Mouse (Mus musculus): ENCODE data around the gene Sspn. TPM values are rescaled to one million over a fixed set of nuclear protein-coding genes. Genes with fewer than 3 reads are reported as not detected.

Sspn gene
- 6.7 and 7.9 TPM in 2 replicates for polyA plus RNA-seq (2015; fragmentation: Nextera tagmentation; extraction: Ambion mirVana)

GRCm38 (mm10) chr6:145931341-145931740, at the start of gene Sspn:
Gene Sspn (plus strand): TSS chr6:145931641.

Other genes starting within 250 kb of the Sspn start
- gene Rassf8, start 184.9 kb upstream of the Sspn start, polyA plus RNA-seq (2015; fragmentation: Nextera tagmentation; extraction: Ambion mirVana), result 7.1 and 7.6 TPM in 2 replicates
- 11.0 TPM in 2 replicates for gene Bhlhe41, start 66.1 kb upstream of the Sspn start, polyA plus RNA-seq (2015; fragmentation: Nextera tagmentation; extraction: Ambion mirVana)